Mouse (Mus musculus): ENCODE results near the gene Notch1.

GRCm38 (mm10) chr2:26550205-26550604, 33.7 kb upstream of the Notch1 start:
- TF ChIP-seq POLR2A (IDR thresholded peaks at IDR 0.05; ENCODE audit: low read depth, low read length): no peak
- no peak for TF ChIP-seq CTCF (IDR thresholded peaks at IDR 0.05; ENCODE audit: borderline replicate concordance, insufficient read depth, low read length)
